Mouse (Mus musculus) E14TG2a.4 (cell line): ENCODE measurements around the gene Lgi1.

Experiments used
- CTCF ChIP-seq: conservative IDR thresholded peaks from 2 replicates; pipeline ENCODE4 v1.5.1; 2014; ENCODE audit warnings: low read length
- NANOG ChIP-seq: IDR thresholded peaks from 2 replicates; pipeline ENCODE4 v1.6.1; 2014; ENCODE audit warnings: borderline replicate concordance, low read length, mixed read lengths
- POU5F1 ChIP-seq: IDR thresholded peaks from 2 replicates; pipeline ENCODE4 v1.6.1; 2014; ENCODE audit warnings: low read length, borderline replicate concordance

DNA sequence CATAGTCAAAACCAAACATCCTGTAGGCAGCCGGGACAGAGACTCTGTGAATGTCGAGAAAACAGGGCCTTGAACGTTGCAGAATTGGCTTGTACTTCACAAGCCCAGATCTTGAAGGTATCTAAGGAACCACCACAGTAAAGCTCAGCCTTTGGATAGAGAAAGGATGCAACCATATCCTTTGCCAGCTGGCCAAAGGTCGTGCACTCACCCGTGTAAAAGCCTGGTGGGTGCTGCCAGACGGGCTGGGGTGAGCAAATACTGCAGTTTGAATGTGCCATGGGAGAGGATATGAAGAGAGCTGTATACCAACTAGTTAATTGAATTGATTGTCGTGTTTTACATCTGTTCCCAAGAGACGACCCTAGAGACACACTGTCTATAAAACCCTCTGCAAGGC, 32.2 kb upstream of the Lgi1 start:
- no peak for TF ChIP-seq CTCF
- no peak for TF ChIP-seq POU5F1
- TF ChIP-seq NANOG, result no peak
